Mouse (Mus musculus) CH12.LX (cell line): ENCODE measurements around the gene Tmem72.

Experiments
- CTCF ChIP-seq, 2 experiments: IDR thresholded peaks in 1 of 2; conservative IDR thresholded peaks in 1 of 2; 2 replicates each; pipeline ENCODE4 v1.5.1; 2011 to 2012; ENCODE audit warnings: low read depth in 2 of 2, low read length in 2 of 2, improper control_type of control experiment in 1 of 2, inconsistent platforms in 1 of 2, mild to moderate bottlenecking in 1 of 2, moderate library complexity in 1 of 2
- EP300 ChIP-seq: IDR thresholded peaks from 2 replicates; pipeline ENCODE4 v1.6.1; 2011; ENCODE audit warnings: low read length, improper control_type of control experiment
- GABPA ChIP-seq: IDR thresholded peaks from 2 replicates; pipeline ENCODE4 v1.6.1; 2012; ENCODE audit warnings: low read depth, low read length, improper control_type of control experiment, inconsistent platforms; ENCODE audit not compliant: insufficient replicate concordance
- KAT2A ChIP-seq: IDR thresholded peaks from 2 replicates; pipeline ENCODE4 v1.6.1; 2012; ENCODE audit warnings: low read length, improper control_type of control experiment, inconsistent platforms; ENCODE audit not compliant: insufficient replicate concordance
- MAFK ChIP-seq: IDR thresholded peaks from 2 replicates; pipeline ENCODE4 v1.6.1; 2011; ENCODE audit warnings: low read length, improper control_type of control experiment; ENCODE audit not compliant: insufficient replicate concordance
- MAX ChIP-seq: IDR thresholded peaks from 2 replicates; pipeline ENCODE4 v1.6.1; 2011; ENCODE audit warnings: low read length, improper control_type of control experiment
- MEF2A ChIP-seq: IDR thresholded peaks from 2 replicates; pipeline ENCODE4 v1.6.1; 2014; ENCODE audit warnings: low read depth, mild to moderate bottlenecking, inconsistent platforms, low read length, improper control_type of control experiment, borderline replicate concordance
- MXI1 ChIP-seq: IDR thresholded peaks from 2 replicates; pipeline ENCODE4 v1.6.1; 2011; ENCODE audit warnings: mild to moderate bottlenecking, low read depth, low read length, improper control_type of control experiment
- MYC ChIP-seq: IDR thresholded peaks from 2 replicates; pipeline ENCODE4 v1.6.1; 2011; ENCODE audit warnings: low read depth, mild to moderate bottlenecking, improper control_type of control experiment, low read length
- POLR2A ChIP-seq: IDR thresholded peaks from 2 replicates; pipeline ENCODE4 v1.6.1; 2011; ENCODE audit warnings: low read depth, mild to moderate bottlenecking, improper control_type of control experiment, low read length
- POLR2AphosphoS2 ChIP-seq: IDR thresholded peaks from 2 replicates; pipeline ENCODE4 v1.6.1; 2011; ENCODE audit warnings: low read depth, low read length, improper control_type of control experiment
- TBP ChIP-seq: conservative IDR thresholded peaks from 2 replicates; pipeline ENCODE4 v1.6.1; 2011; ENCODE audit warnings: low read depth, low read length, improper control_type of control experiment
- UBTF ChIP-seq: IDR thresholded peaks from 2 replicates; pipeline ENCODE4 v1.6.1; 2012; ENCODE audit warnings: low read depth, mild to moderate bottlenecking, inconsistent platforms, low read length, improper control_type of control experiment, moderate library complexity
- ZMIZ1 ChIP-seq: IDR thresholded peaks from 2 replicates; pipeline ENCODE4 v1.6.1; 2012; ENCODE audit warnings: low read depth, mild to moderate bottlenecking, inconsistent platforms, low read length, improper control_type of control experiment

- TF ChIP-seq MAX (no peak), ZMIZ1 (no peak), GABPA (no peak), EP300 (no peak), CTCF (conservative IDR thresholded peaks at IDR 0.05 in 1 of 2, IDR thresholded peaks at IDR 0.05 in 1 of 2; ENCODE audit: low read depth in 2 of 2, low read length in 2 of 2) (no peak), MYC (no peak), POLR2A (no peak), TBP (no peak), UBTF (no peak), MEF2A (no peak), POLR2AphosphoS2 (no peak), MXI1 (no peak), KAT2A (no peak), MAFK (no peak)
Observed at GRCm38 (mm10) chr6:116637496-116637895, 79.2 kb downstream of the Tmem72 start.
